Mouse (Mus musculus) heart, embryonic 11.5 days (tissue): ENCODE results near the gene Gyg. TPM values are rescaled to one million over a fixed set of nuclear protein-coding genes. Genes with fewer than 3 reads are reported as not detected.
"Not testable (repeated sequence)": the region's sequence is repeated elsewhere in the genome, so short reads cannot be mapped to it uniquely, and the experiment has no call there.

Experiments
- ATAC-seq: fragments of 200-750 bp; cut with Nextera tagmentation; replicated peaks from 2 replicates; pipeline ENCODE4 v1.8.0; 2017; ENCODE audit warnings: moderate library complexity; ENCODE audit not compliant: insufficient number of reproducible peaks, low FRiP score, low TSS enrichment
- H3K27ac ChIP-seq: fragments of 300-500 bp; sonication (generic); 2 replicates; pipeline ENCODE4 v1.5.1; 2014; ENCODE audit warnings: mild to moderate bottlenecking, low read depth, low read length
- H3K27me3 ChIP-seq: fragments of 300-500 bp; sonication (generic); 2 replicates; pipeline ENCODE4 v1.6.1; 2014; ENCODE audit warnings: mild to moderate bottlenecking, low read length, mixed read lengths; ENCODE audit not compliant: control insufficient read depth, insufficient read depth
- H3K36me3 ChIP-seq: fragments of 300-500 bp; sonication (generic); 2 replicates; pipeline ENCODE4 v1.6.1; 2014; ENCODE audit warnings: mild to moderate bottlenecking, low read length, moderate library complexity, mixed read lengths; ENCODE audit not compliant: control insufficient read depth, insufficient read depth
- H3K4me1 ChIP-seq: fragments of 300-500 bp; sonication (generic); 2 replicates; pipeline ENCODE4 v1.6.1; 2014; ENCODE audit warnings: low read length; ENCODE audit not compliant: control insufficient read depth, insufficient read depth
- H3K4me2 ChIP-seq: fragments of 300-500 bp; sonication (generic); 2 replicates; pipeline ENCODE4 v1.6.1; 2014; ENCODE audit warnings: mild to moderate bottlenecking, moderate library complexity
- H3K4me3 ChIP-seq: fragments of 300-500 bp; sonication (generic); 2 replicates; pipeline ENCODE4 v1.5.1; 2014; ENCODE audit warnings: low read depth, low read length
- H3K9ac ChIP-seq: fragments of 300-500 bp; sonication (generic); 2 replicates; pipeline ENCODE4 v1.6.1; 2014; ENCODE audit warnings: mild to moderate bottlenecking, low read depth, low read length, moderate library complexity
- H3K9me3 ChIP-seq: fragments of 300-500 bp; sonication (generic); replicated peaks from 2 replicates; pipeline ENCODE4 v1.6.1; 2016; ENCODE audit warnings: low read length; ENCODE audit not compliant: control insufficient read depth
- WGBS: fragments of 180-500 bp; shearing (Covaris S2); extraction: QIAGEN DNeasy Blood & Tissue Kit; methylation state at CpG from one replicate; pipeline ENCODE4 v1.1.7; 2014; ENCODE audit not compliant: insufficient replicate concordance; 5-methylcytosine and 5-hydroxymethylcytosine counted together
- polyA plus RNA-seq: library from polyadenylated mRNA; unstranded; fragments of >200 nt; fragmentation: Nextera tagmentation; extraction: Ambion mirVana; gene quantifications from 2 replicates; pipeline ENCODE4 v1.2.1, GENCODE M21; 2014

Gyg gene
- polyA plus RNA-seq, 1 experiment from 2014 or later = 797 TPM

GRCm38 (mm10) chr3:20127047-20127595, 28.0 kb downstream of the Gyg start:
- Histone ChIP-seq H3K4me1 (peaks cover 18% of the 10 kb centered on the region), H3K4me2 (no peak overlapping the region), H3K9me3 (no peaks in the 10 kb centered on the region), H3K27me3 (no peaks in the 10 kb centered on the region), H3K27ac (no peak overlapping the region), H3K9ac (no peak overlapping the region), H3K4me3 (no peak overlapping the region), H3K36me3 (peaks cover 40% of the 10 kb centered on the region)
- no peak for ATAC-seq
- 76% methylated on average over 2 of the region's 2 CpGs for WGBS

- Histone ChIP-seq H3K9ac (no peak overlapping the region), H3K36me3 (peaks cover 36% of the 10 kb centered on the region), H3K4me2 (no peak overlapping the region), H3K9me3 (no peaks in the 10 kb centered on the region), H3K27ac (no peak overlapping the region), H3K4me1 (peaks cover 11% of the 10 kb centered on the region), H3K27me3 (no peaks in the 10 kb centered on the region), H3K4me3 (no peak overlapping the region)
- WGBS = 92% methylated on average over 5 of the region's 5 CpGs
- no peak for ATAC-seq
Measured at GRCm38 (mm10) chr3:20125604-20126003, 29.5 kb downstream of the Gyg start.

- not testable (repeated sequence) for H3K4me3 ChIP-seq, ATAC-seq, H3K4me1 ChIP-seq, H3K9ac ChIP-seq, H3K4me2 ChIP-seq, H3K27me3 ChIP-seq, H3K9me3 ChIP-seq, H3K27ac ChIP-seq
- 87% methylated on average over 5 of the region's 5 CpGs for WGBS
- peaks cover 18% of the 10 kb centered on the region for H3K36me3 ChIP-seq
Measured at GRCm38 (mm10) chr3:20121582-20121981, 33.5 kb downstream of the Gyg start.

DNA sequence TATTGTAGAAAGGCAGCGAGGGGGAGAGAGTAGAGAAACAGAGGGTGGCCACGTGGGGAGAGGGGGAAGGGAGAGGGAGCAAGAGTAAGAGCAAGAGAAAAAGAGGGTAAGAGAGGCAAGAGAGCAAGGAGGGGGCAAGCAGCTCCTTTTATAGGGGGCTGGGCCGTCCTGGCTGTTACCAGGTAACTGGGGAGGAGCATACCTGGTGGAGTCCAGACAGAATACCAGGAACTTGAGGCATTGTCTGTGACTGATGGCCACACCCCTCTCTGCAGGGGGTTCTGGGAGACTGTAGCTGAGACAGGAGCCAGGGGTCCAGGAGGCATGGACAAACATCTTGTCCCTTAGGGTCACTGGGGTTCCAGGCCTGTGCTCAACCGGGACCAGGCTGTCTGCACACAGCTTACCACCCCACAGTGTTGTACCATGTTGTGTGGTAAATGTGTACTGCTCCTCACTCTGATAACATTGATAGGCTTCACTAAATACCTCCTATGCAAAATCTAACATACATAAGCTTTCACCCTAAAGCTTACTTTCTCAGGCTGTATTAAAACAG, 35.4 kb downstream of the Gyg start:
- peaks cover 8% of the 10 kb centered on the region; the same call in 1 of the 2 replicates for H3K36me3 ChIP-seq
- WGBS = 76% methylated on average over 4 of the region's 4 CpGs
- no peak overlapping the region for H3K4me2 ChIP-seq
- H3K4me3 ChIP-seq = no peak overlapping the region
- H3K27me3 ChIP-seq = no peaks in the 10 kb centered on the region
- H3K4me1 ChIP-seq = no peaks in the 10 kb centered on the region
- no peaks in the 10 kb centered on the region for H3K9me3 ChIP-seq
- peak overlapping the region; percentile 50; the same call in 1 of the 2 replicates for H3K27ac ChIP-seq
- H3K9ac ChIP-seq = no peak overlapping the region
- ATAC-seq = no peak

DNA sequence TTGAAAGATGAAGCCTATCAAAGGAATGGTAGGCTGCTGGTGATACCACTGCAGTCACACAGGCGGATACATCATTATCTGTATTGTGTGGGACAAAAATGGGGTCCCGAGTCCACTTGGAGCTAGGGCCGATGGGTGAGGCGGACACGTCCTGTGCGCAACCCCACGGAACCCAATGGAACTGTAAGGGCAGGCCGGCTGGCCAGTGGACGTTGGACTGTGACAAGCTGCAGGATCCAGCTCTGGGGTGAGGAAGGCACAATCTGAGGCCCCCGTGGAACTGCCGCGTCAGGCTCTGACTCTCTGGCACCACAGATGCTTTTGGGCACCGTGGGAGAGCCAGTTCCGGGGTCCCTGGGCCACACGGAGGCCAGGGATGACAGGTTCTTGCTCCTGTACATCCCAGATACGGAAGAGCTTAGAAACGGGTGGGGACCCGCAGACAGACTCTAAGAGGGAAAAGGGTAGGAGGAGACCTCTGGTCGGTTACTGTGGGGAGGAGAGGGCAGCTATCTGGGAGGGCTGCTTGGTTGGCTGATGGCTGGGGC, 36.0 kb downstream of the Gyg start:
- Histone ChIP-seq H3K4me1 (no peaks in the 10 kb centered on the region), H3K4me2 (no peak overlapping the region), H3K9me3 (no peaks in the 10 kb centered on the region), H3K9ac (no peak overlapping the region), H3K36me3 (peaks cover 8% of the 10 kb centered on the region; the same call in 1 of the 2 replicates), H3K4me3 (no peak overlapping the region), H3K27me3 (no peaks in the 10 kb centered on the region), H3K27ac (peak overlapping the region; percentile 50; the same call in 1 of the 2 replicates)
- 81% methylated on average over 19 of the region's 19 CpGs for WGBS
- 0 out of 2 replicates have a peak, but pooled peaks have one; percentile 31 for ATAC-seq

DNA sequence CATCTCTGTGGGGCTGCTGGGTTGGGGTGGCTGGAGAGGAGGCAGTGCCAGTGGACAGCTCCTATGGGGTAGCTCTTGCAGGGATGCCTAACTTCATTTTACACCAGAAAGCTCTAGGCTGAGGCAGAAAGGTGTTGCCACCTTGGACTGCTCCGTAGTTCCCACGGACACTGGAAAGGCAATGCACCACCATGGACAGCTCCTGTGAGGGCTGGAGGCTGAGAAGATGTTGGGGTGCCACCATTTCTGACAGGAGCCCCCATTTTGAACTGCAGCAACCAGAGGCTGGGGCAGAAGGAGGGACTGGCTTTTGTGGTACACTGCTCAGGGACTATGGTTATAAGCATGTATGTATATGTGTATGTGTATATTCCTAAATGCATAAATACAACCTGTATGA, 43.2 kb downstream of the Gyg start:
- Histone ChIP-seq H3K4me3 (no peak overlapping the region), H3K4me2 (no peak overlapping the region), H3K36me3 (peaks cover 10% of the 10 kb centered on the region)

GRCm38 (mm10) chr3:20108881-20109280, 46.2 kb downstream of the Gyg start:
- H3K9me3 ChIP-seq = no peaks in the 10 kb centered on the region
- no peak overlapping the region for H3K4me3 ChIP-seq
- peaks cover 11% of the 10 kb centered on the region for H3K36me3 ChIP-seq
- no peaks in the 10 kb centered on the region for H3K4me1 ChIP-seq
- no peaks in the 10 kb centered on the region for H3K27me3 ChIP-seq
- H3K9ac ChIP-seq = no peak overlapping the region
- no peak overlapping the region for H3K4me2 ChIP-seq
- 91% methylated on average over 5 of the region's 5 CpGs for WGBS
- ATAC-seq = no peak
- no peak overlapping the region for H3K27ac ChIP-seq

More for the DNA sequence above, 43.2 kb downstream of the Gyg start:
- no peaks in the 10 kb centered on the region for H3K9me3 ChIP-seq
- H3K27me3 ChIP-seq = no peaks in the 10 kb centered on the region
- no peak overlapping the region for H3K9ac ChIP-seq
- no peak for ATAC-seq
- H3K27ac ChIP-seq = no peak overlapping the region
- no peaks in the 10 kb centered on the region for H3K4me1 ChIP-seq
- 100% methylated on average over 2 of the region's 2 CpGs for WGBS

DNA sequence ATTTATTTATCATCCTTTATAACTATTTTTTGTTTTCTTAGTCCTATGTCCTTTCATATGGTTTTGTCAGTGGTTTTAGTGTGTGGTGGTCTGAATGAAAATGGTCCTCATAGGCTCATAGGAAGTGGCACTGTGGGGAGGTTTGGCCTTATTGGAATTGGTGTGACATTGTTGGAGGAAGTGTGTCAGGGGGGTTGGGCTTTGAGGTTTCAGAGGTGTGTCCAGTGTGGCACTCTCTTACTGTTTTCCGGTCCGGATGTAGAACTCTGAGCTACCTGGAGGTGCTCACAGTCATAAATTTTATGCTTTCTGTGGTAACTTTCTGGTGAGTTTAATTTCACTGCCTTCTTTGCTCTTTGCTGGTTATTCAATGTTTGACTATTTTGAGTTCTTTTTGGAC, 50.3 kb downstream of the Gyg start:
- Histone ChIP-seq H3K4me1 (no peaks in the 10 kb centered on the region), H3K9me3 (no peaks in the 10 kb centered on the region), H3K27me3 (no peaks in the 10 kb centered on the region), H3K9ac (no peak overlapping the region), H3K36me3 (peaks cover 3% of the 10 kb centered on the region; the same call in 1 of the 2 replicates), H3K27ac (no peak overlapping the region), H3K4me2 (no peak overlapping the region), H3K4me3 (no peak overlapping the region)
- ATAC-seq = no peak
- WGBS = 87% methylated on average over 2 of the region's 2 CpGs

DNA sequence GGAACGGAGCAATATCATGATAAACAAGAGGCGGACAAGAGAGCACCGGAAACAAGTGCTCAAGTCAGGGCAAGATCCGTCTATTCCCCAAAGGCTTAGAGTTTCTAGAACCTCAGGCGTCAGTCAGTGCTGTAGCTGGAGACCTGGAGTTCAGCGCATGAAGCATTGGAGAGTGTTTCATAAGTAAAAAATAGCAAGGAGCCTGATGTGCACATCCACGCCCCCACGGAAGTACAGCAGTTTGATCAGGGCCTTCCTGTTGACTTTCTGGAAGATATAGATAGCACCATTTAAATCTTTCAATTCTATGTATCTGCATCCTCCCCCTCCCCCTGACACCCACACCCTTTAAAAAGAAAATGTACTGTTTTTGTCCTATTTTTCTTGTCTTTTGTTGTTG, 50.8 kb downstream of the Gyg start:
- Histone ChIP-seq H3K9me3 (no peaks in the 10 kb centered on the region), H3K27ac (no peak overlapping the region)
- 64% methylated on average over 8 of the region's 8 CpGs for WGBS

More for the DNA sequence above, 50.8 kb downstream of the Gyg start:
- no peak overlapping the region for H3K4me2 ChIP-seq
- H3K36me3 ChIP-seq = peaks cover 3% of the 10 kb centered on the region; the same call in 1 of the 2 replicates
- no peak overlapping the region for H3K4me3 ChIP-seq
- no peak for ATAC-seq
- H3K9ac ChIP-seq = no peak overlapping the region
- H3K4me1 ChIP-seq = no peaks in the 10 kb centered on the region
- H3K27me3 ChIP-seq = no peaks in the 10 kb centered on the region
